9 mouse cellular contexts compared by ENCODE assay signal in genomic region chr8:55940526-55940880, GRCm38 (mm10). TPM values are rescaled to one million over a fixed set of nuclear protein-coding genes. Genes with fewer than 3 reads are reported as not detected.
A peak's percentile ranks its signal among the peaks of the same experiment; 100 is the strongest.
DNase-seq lines count a peak whose midpoint lies in the region; ATAC-seq and TF ChIP-seq lines count a peak whose summit lies in the region.
"Had no signal": no experiment of that assay in that cellular context is flagged by ENCODE, and none has a peak within 500 bp of the region (broad histone marks: within the 10 kb centered on the region; RNA-seq: fewer than 3 reads in every experiment).

No protein-coding gene starts in this region.

- H3K4me1 ChIP-seq in limb, embryonic 15.5 days = peaks cover 5% of the 10 kb centered on the region
- H3K4me1 ChIP-seq: liver, embryonic 15.5 days had no signal

- WGBS in limb, embryonic 15.5 days = 0% methylated on average over 8 of the region's 8 CpGs

- peak overlapping the region; percentile 47 for H3K4me3 ChIP-seq in layer of hippocampus, adult 2 months
- H3K4me3 ChIP-seq in limb, embryonic 15.5 days = no peak overlapping the region; the same call in 1 of the 2 replicates
- H3K4me3 ChIP-seq: liver, embryonic 15.5 days had no signal

- peak overlapping the region; percentile 28; the same call in 1 of the 2 replicates for H3K4me2 ChIP-seq in limb, embryonic 15.5 days
- H3K4me2 ChIP-seq: liver, embryonic 15.5 days had no signal

- no peak for TF ChIP-seq CTCF in layer of hippocampus, adult 2 months (conservative IDR thresholded peaks at IDR 0.05)
- TF ChIP-seq CTCF in brain, embryonic 14.5 days (IDR thresholded peaks at IDR 0.05; ENCODE audit: borderline replicate concordance, extremely low read depth, insufficient read depth, insufficient read length) = no peak

- no peaks in the 10 kb centered on the region for H3K27me3 ChIP-seq in limb, embryonic 15.5 days
- H3K27me3 ChIP-seq: liver, embryonic 15.5 days had no signal

- ATAC-seq in limb, embryonic 15.5 days (ENCODE audit: insufficient number of reproducible peaks, low FRiP score, low TSS enrichment, low read depth) = no peak

- DNase-seq in layer of hippocampus, adult 2 months (ENCODE audit: low spot score in 2 of 2) = no peak
- DNase-seq in layer of hippocampus, adult 9-11 months = no peak
- DNase-seq in brain, embryonic 14.5 days (ENCODE audit: low read depth) = peak; percentile 81
- DNase-seq in forelimb bud, embryonic 11.5 days (ENCODE audit: low read depth, low spot score) = peak; percentile 85
- DNase-seq in telencephalon, adult 2 months (ENCODE audit: low read depth, low spot score) = peak; percentile 11
- no peak for DNase-seq in cerebellum, postnatal 14 days
- DNase-seq in B cell, adult 2 months = no peak

- no peak for TF ChIP-seq POLR2A in brain, embryonic 14.5 days (IDR thresholded peaks at IDR 0.05; ENCODE audit: borderline replicate concordance, extremely low read depth, insufficient read depth, insufficient read length, poor library complexity, severe bottlenecking)

- no peak overlapping the region for H3K27ac ChIP-seq in layer of hippocampus, adult 2 months
- H3K27ac ChIP-seq in limb, embryonic 15.5 days = no peak overlapping the region
- H3K27ac ChIP-seq: liver, embryonic 15.5 days had no signal

- H3K9me3 ChIP-seq in limb, embryonic 15.5 days = no peaks in the 10 kb centered on the region
- H3K9me3 ChIP-seq: liver, embryonic 15.5 days had no signal

- H3K9ac ChIP-seq in limb, embryonic 15.5 days = no peak overlapping the region
- H3K9ac ChIP-seq: liver, embryonic 15.5 days had no signal

- H3K36me3 ChIP-seq in limb, embryonic 15.5 days = no peaks in the 10 kb centered on the region
- H3K36me3 ChIP-seq: liver, embryonic 15.5 days had no signal

RNA-seq across cellular contexts. Expression of gene Glra3, which starts 0.2 kb away (rescaled TPM):
- 1 to 10 TPM; 1.9 TPM for total RNA-seq in layer of hippocampus, adult 2 months (2021)
- polyA plus RNA-seq in brain, embryonic 14.5 days (2012; rRNA removed) = 0.29 and 0.56 TPM in 2 replicates
- 0.05 TPM in 1 of 2 replicates, not detected in the other for polyA plus RNA-seq in limb, embryonic 15.5 days (2015; fragmentation: Nextera tagmentation; extraction: Ambion mirVana)
- polyA plus RNA-seq: liver, embryonic 15.5 days had no signal

RNA-seq across cellular contexts. Expression of gene Adam29, which starts 33.8 kb away (rescaled TPM):
- not detected for total RNA-seq in layer of hippocampus, adult 2 months (2021)
- polyA plus RNA-seq in brain, embryonic 14.5 days (2012; rRNA removed) = not detected in 2 replicates
- polyA plus RNA-seq in limb, embryonic 15.5 days (2015; fragmentation: Nextera tagmentation; extraction: Ambion mirVana) = not detected in 2 replicates
- polyA plus RNA-seq: liver, embryonic 15.5 days had no signal

Comparison
In these comparisons a context has a peak if more than half of its experiments do, and no peak if none do; other contexts are left out.
1. DNase-seq: peak in brain, embryonic 14.5 days (single experiment), forelimb bud, embryonic 11.5 days (single experiment) and telencephalon, adult 2 months (single experiment); none in layer of hippocampus, adult 2 months (0 of 2), layer of hippocampus, adult 9-11 months (single experiment), cerebellum, postnatal 14 days (0 of 2) and B cell, adult 2 months (0 of 2).